Mouse (Mus musculus) inflammation-experienced regulatory T-cells, adult 6 months (primary cell): Measurements from ENCODE around the gene Nolc1. TPM values are rescaled to one million over a fixed set of nuclear protein-coding genes. Genes with fewer than 3 reads are reported as not detected.
"Not testable (repeated sequence)": the region's sequence is repeated elsewhere in the genome, so short reads cannot be mapped to it uniquely, and the experiment has no call there.

Experiments used
- ATAC-seq: one replicate; pipeline ENCODE4 v1.8.0; 2017
- polyA plus RNA-seq, 3 experiments: library from polyadenylated mRNA; unstranded; fragments of 100-300 nt; shearing (Covaris generic); gene quantifications; one replicate each; pipeline ENCODE4 v1.2.1; 2017

Nolc1 gene
- polyA plus RNA-seq, 3 experiments from 2014 or later, result 53.4 to 77.2 (median 65.0) TPM

DNA sequence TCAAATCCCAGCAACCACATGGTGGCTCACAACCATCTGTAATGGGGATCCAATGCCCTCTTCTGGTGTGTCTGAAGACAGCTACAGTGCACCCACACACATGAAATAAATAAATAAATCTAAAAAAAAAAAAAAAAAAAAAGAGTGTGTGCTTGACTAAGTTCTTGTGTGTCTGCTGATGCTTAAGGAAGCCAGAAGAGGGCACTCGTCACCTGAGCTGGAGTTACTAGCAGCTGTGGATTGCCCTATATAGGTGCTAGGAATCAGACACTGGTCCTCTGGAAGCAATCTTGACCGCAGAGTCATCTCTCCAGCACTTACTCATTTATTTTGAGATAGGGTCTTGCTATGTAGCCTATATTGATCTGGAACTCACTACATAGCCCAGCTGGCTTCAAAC, 18.5 kb downstream of the Nolc1 start:
- ATAC-seq, result no peak

DNA sequence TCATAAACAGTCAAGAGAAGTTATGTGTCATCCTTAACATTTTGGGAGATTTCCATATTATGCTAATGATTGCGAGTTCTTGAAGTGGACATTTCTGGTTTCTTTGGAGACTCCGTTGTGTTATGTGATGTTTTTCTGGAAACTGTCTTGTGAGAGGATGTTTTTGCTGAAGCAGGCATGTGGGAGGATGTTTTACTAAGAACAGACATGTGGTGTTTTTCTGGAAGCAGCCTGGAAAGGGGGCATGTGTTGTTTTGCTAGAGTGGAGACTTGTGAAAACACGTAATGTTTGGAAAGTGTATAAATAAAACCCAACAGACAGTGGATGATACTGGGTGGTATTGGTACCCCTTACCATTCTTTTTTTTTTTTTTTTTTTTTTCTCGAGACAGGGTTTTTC, 19.6 kb downstream of the Nolc1 start:
- no peak for ATAC-seq

- no peak for ATAC-seq
Observed at GRCm38 (mm10) chr19:46096396-46096795, 20.7 kb downstream of the Nolc1 start.

DNA sequence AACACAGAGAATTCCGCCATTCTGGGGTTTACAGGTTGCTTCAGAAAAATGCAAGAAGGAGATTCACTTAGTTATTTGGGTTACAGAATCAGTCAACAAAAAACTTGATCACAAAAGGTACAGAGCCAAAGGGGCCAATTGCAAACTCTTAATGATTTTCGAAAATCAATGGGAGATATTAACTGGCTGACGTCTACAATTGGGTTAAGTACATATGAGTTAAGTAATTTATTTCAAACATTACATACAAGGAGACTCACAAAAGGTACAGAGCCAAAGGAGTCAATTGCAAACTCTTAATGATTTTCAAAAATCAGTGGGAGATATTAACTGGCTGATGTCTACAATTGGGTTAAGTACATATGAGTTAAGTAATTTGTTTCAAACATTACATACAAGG, 23.9 kb downstream of the Nolc1 start:
- ATAC-seq, result no peak

GRCm38 (mm10) chr19:46103437-46104186, 27.9 kb downstream of the Nolc1 start:
- no peak for ATAC-seq

DNA sequence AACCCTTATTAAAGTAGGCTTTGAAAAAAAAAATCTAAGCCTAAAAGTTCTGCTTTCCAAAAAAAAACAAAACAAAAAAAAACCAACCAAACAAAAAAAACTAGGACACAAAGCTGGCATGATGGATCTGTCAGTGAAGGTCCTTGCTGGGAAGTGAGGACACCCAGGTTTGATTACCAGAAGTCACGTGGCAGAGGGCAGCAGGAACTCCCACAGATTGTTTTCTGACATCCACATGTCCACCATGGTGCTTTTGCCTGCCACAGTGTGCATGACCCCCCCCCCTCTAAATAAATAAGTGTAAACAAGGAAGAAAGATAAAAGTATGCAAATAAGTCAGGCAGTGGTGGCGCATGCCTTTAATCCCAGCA, 28.5 kb downstream of the Nolc1 start:
- no peak for ATAC-seq

DNA sequence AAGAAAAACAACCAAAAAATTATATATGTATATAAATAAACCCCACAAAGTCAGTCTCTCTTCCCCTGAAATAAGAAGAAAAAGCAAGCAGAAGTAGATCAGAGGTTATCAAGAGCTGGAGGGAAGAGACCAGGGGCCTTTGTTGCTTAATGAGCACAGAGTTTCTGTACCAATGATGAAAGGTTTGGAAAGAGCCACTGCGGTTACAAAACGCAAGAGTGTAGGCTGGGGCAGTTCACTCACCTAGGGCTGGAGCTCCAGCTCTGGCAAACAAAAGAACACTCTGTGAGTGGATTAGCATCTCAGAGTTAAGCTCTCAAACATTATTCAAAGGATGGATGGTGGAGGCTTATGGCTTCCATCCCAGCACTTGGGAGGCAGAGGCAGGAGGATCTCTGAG, 34.6 kb downstream of the Nolc1 start:
- ATAC-seq, result no peak

GRCm38 (mm10) chr19:46110781-46111180, 35.1 kb downstream of the Nolc1 start:
- ATAC-seq, result no peak

DNA sequence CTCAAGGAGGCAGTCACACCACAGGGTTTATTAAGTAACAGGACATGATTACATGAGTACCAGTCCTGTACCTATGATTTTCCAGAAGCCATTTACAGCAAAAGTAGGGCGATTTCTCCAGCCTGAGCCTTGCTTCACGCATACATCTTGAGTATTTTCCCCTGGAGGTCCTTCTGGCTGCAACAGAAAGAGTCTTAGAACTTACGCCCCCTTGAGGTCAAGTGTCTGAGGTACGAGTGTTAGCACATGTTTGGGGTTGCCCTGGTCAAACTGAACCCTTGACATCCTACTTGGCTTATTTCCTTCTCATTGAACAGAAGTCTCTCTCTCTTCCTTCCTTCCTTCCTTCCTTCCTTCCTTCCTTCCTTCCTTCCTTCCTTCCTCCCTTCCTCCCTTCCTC, 39.0 kb downstream of the Nolc1 start:
- no peak for ATAC-seq

- ATAC-seq, result no peak
Observed at GRCm38 (mm10) chr19:46119458-46119857, 43.8 kb downstream of the Nolc1 start.

- ATAC-seq, result no peak
Observed at GRCm38 (mm10) chr19:46120872-46121271, 45.2 kb downstream of the Nolc1 start.

GRCm38 (mm10) chr19:46123876-46124275, 48.2 kb downstream of the Nolc1 start:
- no peak for ATAC-seq

DNA sequence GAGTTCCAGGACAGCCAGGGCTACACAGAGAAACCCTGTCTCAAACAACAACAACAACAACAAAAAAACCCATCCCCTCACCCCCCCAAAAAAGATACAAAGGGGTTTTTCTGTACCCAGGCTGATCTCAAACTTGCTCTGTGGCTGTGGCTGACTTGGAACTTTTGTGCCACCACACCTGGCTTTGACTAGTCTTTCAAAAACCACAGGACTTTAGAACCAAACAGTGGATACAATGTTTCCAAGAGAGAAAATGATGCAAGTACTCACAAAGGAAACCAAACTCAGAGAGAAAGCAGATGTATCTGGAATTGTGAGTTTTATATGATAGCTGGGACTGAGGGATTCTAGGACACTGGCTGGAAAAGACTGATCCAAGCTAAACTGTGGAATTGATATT, 49.0 kb downstream of the Nolc1 start:
- ATAC-seq, result no peak

DNA sequence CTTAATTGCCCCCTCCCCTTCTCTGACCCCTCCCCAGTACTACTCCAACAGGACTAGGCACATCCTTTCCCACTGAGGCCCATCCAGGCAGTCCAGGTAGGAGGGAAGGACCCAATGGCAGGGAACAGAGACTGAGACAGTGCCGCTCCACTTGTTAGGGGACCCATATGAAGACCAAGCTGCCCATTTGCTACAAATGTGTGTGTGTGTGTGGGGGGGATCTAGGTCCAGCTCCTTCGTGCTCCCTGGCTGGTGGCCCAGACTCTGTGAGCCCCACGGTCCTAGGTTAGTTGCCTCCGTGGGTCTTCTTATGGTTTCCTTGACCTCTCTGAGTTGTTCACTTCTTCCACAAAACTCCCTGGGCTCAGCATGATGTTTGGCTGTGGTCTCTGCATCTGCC, 50.6 kb downstream of the Nolc1 start:
- ATAC-seq, result no peak

GRCm38 (mm10) chr19:46129737-46130136, 54.1 kb downstream of the Nolc1 start:
- ATAC-seq, result not testable (repeated sequence)

GRCm38 (mm10) chr19:46131283-46131682, 55.6 kb downstream of the Nolc1 start:
- no peak for ATAC-seq

DNA sequence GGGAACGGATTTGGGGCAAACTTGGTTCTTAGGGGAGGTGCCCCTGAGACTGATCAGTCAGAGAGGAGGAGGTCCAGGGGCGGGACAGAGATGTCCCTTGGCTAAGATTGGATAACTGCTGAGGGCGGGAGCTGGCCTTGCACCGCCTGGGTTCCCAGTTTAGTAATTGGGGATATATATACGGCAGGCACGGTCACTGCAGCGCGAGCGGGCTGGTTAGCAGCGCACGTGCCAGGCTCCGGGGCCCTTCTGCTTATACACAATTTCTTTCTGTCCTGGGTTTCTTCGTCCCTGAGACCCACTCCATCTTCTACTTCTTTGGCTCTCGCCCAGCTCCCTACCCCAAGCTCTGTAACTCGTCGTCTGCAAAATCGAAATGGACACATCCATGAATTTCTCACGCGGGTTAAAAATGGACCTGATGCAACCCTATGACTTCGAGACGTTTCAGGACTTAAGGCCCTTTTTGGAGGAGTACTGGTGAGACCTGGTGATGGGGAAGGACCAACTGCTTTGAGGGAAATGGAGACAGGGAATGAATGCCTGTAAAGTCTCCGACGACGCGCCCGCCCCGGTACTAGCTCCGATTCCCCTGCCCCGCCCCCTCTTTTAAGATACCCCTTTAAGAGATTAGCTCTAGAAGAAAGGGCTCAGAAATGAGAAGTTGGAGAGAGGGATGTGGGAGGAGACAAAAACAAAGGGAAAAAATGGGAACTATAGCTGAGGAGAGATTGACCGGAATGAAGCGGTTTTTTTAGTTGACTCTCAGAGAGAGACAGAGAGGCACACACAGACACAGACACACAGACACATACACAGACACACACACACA, 56.2 kb downstream of the Nolc1 start, which contains the start of gene Elovl3:
Gene Elovl3, plus strand, starts transcription at position 204 of the 832 bp plus-strand sequence.
- no peak for ATAC-seq

DNA sequence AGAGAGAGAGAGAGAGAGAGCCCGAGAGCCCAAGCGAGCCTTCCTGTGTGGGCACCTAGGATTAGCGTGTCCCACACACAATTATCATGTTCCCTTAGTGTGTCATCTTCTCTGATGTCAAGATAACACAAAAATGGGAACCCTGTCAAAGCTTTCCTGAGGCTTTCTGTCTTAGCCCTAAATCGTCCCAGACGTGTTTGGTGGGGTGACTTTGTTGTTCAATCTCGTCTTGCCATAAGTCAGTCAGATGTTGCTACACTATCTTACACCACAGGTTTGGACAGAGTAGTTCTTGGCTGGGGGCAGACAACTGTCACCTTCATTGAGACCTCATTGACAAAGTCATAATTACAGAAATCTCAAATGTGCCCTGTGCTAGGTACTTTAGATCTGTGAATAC, 56.9 kb downstream of the Nolc1 start:
- no peak for ATAC-seq

Other genes with a start within 250 kb of the Nolc1 start
- 10 to 100 TPM in 1 of 3 experiments, 1 to 10 TPM in 2; 8.0 to 10.9 (median 9.5) TPM for gene Armh3, start 77.4 kb upstream of the Nolc1 start, polyA plus RNA-seq
- 1 to 10 TPM; 1.3 to 3.1 (median 2.6) TPM for gene Hps6, start 72.4 kb upstream of the Nolc1 start, polyA plus RNA-seq
- gene Pprc1, start 31.0 kb upstream of the Nolc1 start, polyA plus RNA-seq, result 10 to 100 TPM; 10.4 to 20.5 (median 20.3) TPM
- gene Ldb1, start 30.6 kb upstream of the Nolc1 start, polyA plus RNA-seq, result 10 to 100 TPM; 28.4 to 51.7 (median 49.6) TPM
- gene Elovl3, start 56.0 kb downstream of the Nolc1 start, polyA plus RNA-seq, result not detected
- gene Pitx3, start 72.5 kb downstream of the Nolc1 start, polyA plus RNA-seq, result not detected
- gene Gbf1, start 76.6 kb downstream of the Nolc1 start, polyA plus RNA-seq, result 10 to 100 TPM; 25.5 to 35.6 (median 32.6) TPM
- 10 to 100 TPM; 15.7 to 27.8 (median 20.7) TPM for gene Nfkb2, start 228.5 kb downstream of the Nolc1 start, polyA plus RNA-seq